Mouse (Mus musculus): ENCODE measurements at regions not wholly inside any gene's neighbourhood (a gene's known extent, or its start where the extent isn't known, plus 50 kb on each side); places are given as distances from the start of the nearest gene placed in this dataset.

- H3K9ac ChIP-seq = no peak overlapping the region
- no peak overlapping the region for H3K27ac ChIP-seq
- no peaks in the 10 kb centered on the region for H3K36me3 ChIP-seq (replicated peaks; ENCODE audit: control insufficient read depth, insufficient read depth)
- H3K4me2 ChIP-seq (replicated peaks) = no peak overlapping the region
- peaks cover 13% of the 10 kb centered on the region for H3K4me1 ChIP-seq (replicated peaks; ENCODE audit: control insufficient read depth, insufficient read depth, low read length)
- no peak overlapping the region for H3K4me3 ChIP-seq (replicated peaks; ENCODE audit: low read length)
- ATAC-seq (ENCODE audit: low FRiP score) = no peak
- DNase-seq (ENCODE audit: low spot score) = no peak
- H3K27me3 ChIP-seq (ENCODE audit: control insufficient read depth, insufficient read depth, low read length) = no peaks in the 10 kb centered on the region
- H3K9me3 ChIP-seq (ENCODE audit: control insufficient read depth, low read length) = no peaks in the 10 kb centered on the region
- WGBS = 73% methylated on average over 9 of the region's 9 CpGs
These were observed 188.7 kb upstream of the Atp5g3 start for GRCm38 (mm10) chr2:74099671-74100372.

GRCm38 (mm10) chr2:74096809-74097208 lies 185.7 kb upstream of the Atp5g3 start:
- Histone ChIP-seq H3K4me3 (replicated peaks; ENCODE audit: low read length) (no peak overlapping the region), H3K4me1 (replicated peaks; ENCODE audit: control insufficient read depth, insufficient read depth, low read length) (peaks cover 13% of the 10 kb centered on the region), H3K9ac (no peak overlapping the region), H3K36me3 (replicated peaks; ENCODE audit: control insufficient read depth, insufficient read depth) (no peaks in the 10 kb centered on the region), H3K27me3 (ENCODE audit: control insufficient read depth, insufficient read depth, low read length) (no peaks in the 10 kb centered on the region), H3K9me3 (ENCODE audit: control insufficient read depth, low read length) (peaks cover 4% of the 10 kb centered on the region; the same call in 1 of the 2 replicates), H3K4me2 (replicated peaks) (no peak overlapping the region), H3K27ac (no peak overlapping the region)
- ATAC-seq (ENCODE audit: low FRiP score) (no peak), DNase-seq (ENCODE audit: low spot score) (no peak)
- WGBS = 61% methylated on average over 2 of the region's 2 CpGs

GRCm38 (mm10) chr2:74093494-74093893 lies 182.4 kb upstream of the Atp5g3 start:
- ATAC-seq (ENCODE audit: low FRiP score) (no peak), DNase-seq (ENCODE audit: low spot score) (no peak)
- H3K9ac ChIP-seq = no peak overlapping the region
- no peak overlapping the region for H3K4me3 ChIP-seq (replicated peaks; ENCODE audit: low read length)
- no peaks in the 10 kb centered on the region for H3K27me3 ChIP-seq (ENCODE audit: control insufficient read depth, insufficient read depth, low read length)
- H3K4me2 ChIP-seq (replicated peaks) = no peak overlapping the region
- no peaks in the 10 kb centered on the region for H3K36me3 ChIP-seq (replicated peaks; ENCODE audit: control insufficient read depth, insufficient read depth)
- no peak overlapping the region for H3K27ac ChIP-seq
- 92% methylated on average over 7 of the region's 7 CpGs for WGBS
- peaks cover 9% of the 10 kb centered on the region for H3K4me1 ChIP-seq (replicated peaks; ENCODE audit: control insufficient read depth, insufficient read depth, low read length)
- peaks cover 4% of the 10 kb centered on the region; the same call in 1 of the 2 replicates for H3K9me3 ChIP-seq (ENCODE audit: control insufficient read depth, low read length)

GRCm38 (mm10) chr2:74087375-74087774 lies 176.2 kb upstream of the Atp5g3 start:
- H3K4me3 ChIP-seq (replicated peaks; ENCODE audit: low read length) = no peak overlapping the region
- DNase-seq (ENCODE audit: low spot score) = no peak
- H3K9me3 ChIP-seq (ENCODE audit: control insufficient read depth, low read length) = no peaks in the 10 kb centered on the region
- 80% methylated on average over 3 of the region's 3 CpGs for WGBS
- H3K27ac ChIP-seq = no peak overlapping the region
- no peak overlapping the region for H3K9ac ChIP-seq
- ATAC-seq (ENCODE audit: low FRiP score) = no peak
- no peaks in the 10 kb centered on the region for H3K36me3 ChIP-seq (replicated peaks; ENCODE audit: control insufficient read depth, insufficient read depth)
- no peak overlapping the region for H3K4me2 ChIP-seq (replicated peaks)
- no peaks in the 10 kb centered on the region for H3K27me3 ChIP-seq (ENCODE audit: control insufficient read depth, insufficient read depth, low read length)
- H3K4me1 ChIP-seq (replicated peaks; ENCODE audit: control insufficient read depth, insufficient read depth, low read length) = no peaks in the 10 kb centered on the region

- Histone ChIP-seq H3K27ac (no peak overlapping the region), H3K9ac (no peak overlapping the region), H3K36me3 (replicated peaks; ENCODE audit: control insufficient read depth, insufficient read depth) (no peaks in the 10 kb centered on the region), H3K9me3 (ENCODE audit: control insufficient read depth, low read length) (no peaks in the 10 kb centered on the region), H3K4me2 (replicated peaks) (no peak overlapping the region), H3K4me1 (replicated peaks; ENCODE audit: control insufficient read depth, insufficient read depth, low read length) (no peaks in the 10 kb centered on the region), H3K4me3 (replicated peaks; ENCODE audit: low read length) (no peak overlapping the region), H3K27me3 (ENCODE audit: control insufficient read depth, insufficient read depth, low read length) (no peaks in the 10 kb centered on the region)
- no peak for DNase-seq (ENCODE audit: low spot score)
- 92% methylated on average over 6 of the region's 6 CpGs for WGBS
- no peak for ATAC-seq (ENCODE audit: low FRiP score)
These were observed 173.8 kb upstream of the Atp5g3 start for GRCm38 (mm10) chr2:74084971-74085370.

- ATAC-seq (ENCODE audit: low FRiP score) = no peak
- H3K9ac ChIP-seq = no peak overlapping the region
- H3K9me3 ChIP-seq (ENCODE audit: control insufficient read depth, low read length) = no peaks in the 10 kb centered on the region
- no peak for DNase-seq (ENCODE audit: low spot score)
- no peak overlapping the region for H3K4me3 ChIP-seq (replicated peaks; ENCODE audit: low read length)
- no peaks in the 10 kb centered on the region for H3K27me3 ChIP-seq (ENCODE audit: control insufficient read depth, insufficient read depth, low read length)
- 0 out of 2 replicates have a peak, but pooled peaks cover 3% of the 10 kb centered on the region for H3K4me1 ChIP-seq (replicated peaks; ENCODE audit: control insufficient read depth, insufficient read depth, low read length)
- no peaks in the 10 kb centered on the region for H3K36me3 ChIP-seq (replicated peaks; ENCODE audit: control insufficient read depth, insufficient read depth)
- no peak overlapping the region for H3K27ac ChIP-seq
- WGBS = 56% methylated on average over 4 of the region's 4 CpGs
- H3K4me2 ChIP-seq (replicated peaks) = no peak overlapping the region
These were observed 165.6 kb upstream of the Atp5g3 start for GRCm38 (mm10) chr2:74076774-74077173.

- no peak overlapping the region for H3K4me2 ChIP-seq (replicated peaks)
- H3K9ac ChIP-seq = no peak overlapping the region
- DNase-seq (ENCODE audit: low spot score) (no peak), ATAC-seq (ENCODE audit: low FRiP score) (no peak)
- H3K4me3 ChIP-seq (replicated peaks; ENCODE audit: low read length) = no peak overlapping the region
- H3K4me1 ChIP-seq (replicated peaks; ENCODE audit: control insufficient read depth, insufficient read depth, low read length) = 0 out of 2 replicates have a peak, but pooled peaks cover 3% of the 10 kb centered on the region
- no peak overlapping the region for H3K27ac ChIP-seq
- no peaks in the 10 kb centered on the region for H3K9me3 ChIP-seq (ENCODE audit: control insufficient read depth, low read length)
- H3K27me3 ChIP-seq (ENCODE audit: control insufficient read depth, insufficient read depth, low read length) = no peaks in the 10 kb centered on the region
- H3K36me3 ChIP-seq (replicated peaks; ENCODE audit: control insufficient read depth, insufficient read depth) = no peaks in the 10 kb centered on the region
- WGBS = 84% methylated on average over 1 of the region's 1 CpGs
These were observed 164.4 kb upstream of the Atp5g3 start for GRCm38 (mm10) chr2:74075566-74075965.

- ATAC-seq (ENCODE audit: low FRiP score) (no peak), DNase-seq (ENCODE audit: low spot score) (no peak)
- H3K36me3 ChIP-seq (replicated peaks; ENCODE audit: control insufficient read depth, insufficient read depth) = no peaks in the 10 kb centered on the region
- H3K27me3 ChIP-seq (ENCODE audit: control insufficient read depth, insufficient read depth, low read length) = no peaks in the 10 kb centered on the region
- H3K27ac ChIP-seq = no peak overlapping the region
- H3K4me2 ChIP-seq (replicated peaks) = no peak overlapping the region
- 74% methylated on average over 1 of the region's 1 CpGs for WGBS
- H3K4me3 ChIP-seq (replicated peaks; ENCODE audit: low read length) = no peak overlapping the region
- 0 out of 2 replicates have a peak, but pooled peaks cover 3% of the 10 kb centered on the region for H3K4me1 ChIP-seq (replicated peaks; ENCODE audit: control insufficient read depth, insufficient read depth, low read length)
- no peak overlapping the region for H3K9ac ChIP-seq
- H3K9me3 ChIP-seq (ENCODE audit: control insufficient read depth, low read length) = no peaks in the 10 kb centered on the region
These were observed 162.3 kb upstream of the Atp5g3 start for GRCm38 (mm10) chr2:74073396-74073795.

GRCm38 (mm10) chr2:74066652-74067051 lies 155.5 kb upstream of the Atp5g3 start:
- H3K27me3 ChIP-seq (ENCODE audit: control insufficient read depth, insufficient read depth, low read length) = no peaks in the 10 kb centered on the region
- ATAC-seq (ENCODE audit: low FRiP score) = peak; percentile 78
- H3K9me3 ChIP-seq (ENCODE audit: control insufficient read depth, low read length) = no peaks in the 10 kb centered on the region
- H3K9ac ChIP-seq = no peak overlapping the region
- no peaks in the 10 kb centered on the region for H3K36me3 ChIP-seq (replicated peaks; ENCODE audit: control insufficient read depth, insufficient read depth)
- peaks cover 20% of the 10 kb centered on the region for H3K4me1 ChIP-seq (replicated peaks; ENCODE audit: control insufficient read depth, insufficient read depth, low read length)
- no peak overlapping the region for H3K4me3 ChIP-seq (replicated peaks; ENCODE audit: low read length)
- peak; percentile 90 for DNase-seq (ENCODE audit: low spot score)
- H3K27ac ChIP-seq = no peak overlapping the region
- 4% methylated on average over 11 of the region's 11 CpGs for WGBS
- 0 out of 2 replicates have a peak overlapping the region, but pooled peaks have one; percentile 17 for H3K4me2 ChIP-seq (replicated peaks)

Data from hindbrain, embryonic 14.5 days (tissue).